8 mouse cellular contexts compared by ENCODE assay signal in the genomic region with DNA sequence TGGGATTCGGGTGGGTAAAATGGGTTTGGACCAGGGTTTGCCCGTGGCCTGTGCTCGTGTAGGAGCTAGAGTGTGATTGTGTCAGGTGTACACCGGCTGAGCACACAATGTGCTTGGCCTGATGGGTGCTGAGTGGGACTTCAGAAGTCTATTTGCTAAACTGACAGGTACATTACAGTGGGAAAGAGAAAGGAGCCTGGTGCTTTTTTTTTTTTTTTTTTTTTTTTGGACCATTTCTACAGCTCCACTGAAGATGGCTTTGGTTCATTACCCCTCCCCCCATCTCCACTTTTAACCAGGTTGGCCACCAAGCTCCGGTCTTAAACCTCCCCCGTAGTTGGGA. TPM values are rescaled to one million over a fixed set of nuclear protein-coding genes. Genes with fewer than 3 reads are reported as not detected.
DNase-seq lines count a peak whose midpoint lies in the region; ATAC-seq and TF ChIP-seq lines count a peak whose summit lies in the region.

No protein-coding gene starts in this region.

- H3K4me1 ChIP-seq in neural tube, embryonic 11.5 days (ENCODE audit: control insufficient read depth, insufficient read depth, low read length): peaks cover 6% of the 10 kb centered on the region
- H3K4me1 ChIP-seq in hindbrain, embryonic 16.5 days (ENCODE audit: control insufficient read depth, insufficient read depth, low read depth, low read length): peaks cover 25% of the 10 kb centered on the region
- 0 out of 2 replicates have a peak, but pooled peaks cover 15% of the 10 kb centered on the region for H3K4me1 ChIP-seq in midbrain, postnatal 0 days (ENCODE audit: insufficient read depth, low read length)

- no peak for TF ChIP-seq CTCF in midbrain, postnatal 0 days (IDR thresholded peaks at IDR 0.05)

- H3K9me3 ChIP-seq in neural tube, embryonic 11.5 days (ENCODE audit: control insufficient read depth, low read length): no peaks in the 10 kb centered on the region
- no peaks in the 10 kb centered on the region for H3K9me3 ChIP-seq in hindbrain, embryonic 16.5 days (ENCODE audit: control insufficient read depth, low read length)
- H3K9me3 ChIP-seq in midbrain, postnatal 0 days (ENCODE audit: low read length): no peaks in the 10 kb centered on the region

- no peaks in the 10 kb centered on the region for H3K27me3 ChIP-seq in neural tube, embryonic 11.5 days (ENCODE audit: control insufficient read depth, insufficient read depth, low read length)
- no peaks in the 10 kb centered on the region for H3K27me3 ChIP-seq in hindbrain, embryonic 16.5 days (replicated peaks; ENCODE audit: control insufficient read depth, insufficient read depth, low read length)
- H3K27me3 ChIP-seq in midbrain, postnatal 0 days (ENCODE audit: insufficient read depth, low read length): no peaks in the 10 kb centered on the region

- no peak overlapping the region for H3K27ac ChIP-seq in neural tube, embryonic 11.5 days (ENCODE audit: low read depth, low read length)
- no peak overlapping the region; the same call in 1 of the 2 replicates for H3K27ac ChIP-seq in hindbrain, embryonic 16.5 days (ENCODE audit: low read depth, low read length)
- H3K27ac ChIP-seq in midbrain, postnatal 0 days (ENCODE audit: low read depth, low read length): peak overlapping the region; percentile 96; the same call in 1 of the 2 replicates

- H3K9ac ChIP-seq in neural tube, embryonic 11.5 days (ENCODE audit: low read length): peak overlapping the region; percentile 98
- peak overlapping the region; percentile 99 for H3K9ac ChIP-seq in hindbrain, embryonic 16.5 days (ENCODE audit: low read depth, low read length)
- peak overlapping the region; percentile 98 for H3K9ac ChIP-seq in midbrain, postnatal 0 days (replicated peaks; ENCODE audit: low read length, poor library complexity, severe bottlenecking)

- DNase-seq in cerebellum, adult 11-12 months: peak; percentile 42
- no peak for DNase-seq in cerebellum, adult 9-10 months
- no peak for DNase-seq in neural tube, embryonic 11.5 days (ENCODE audit: low spot score)
- DNase-seq in neural tube, embryonic 10.5 days (ENCODE audit: extremely low spot score, low spot score): no peak
- no peak for DNase-seq in midbrain, postnatal 0 days (ENCODE audit: low spot score)
- no peak for DNase-seq in right cerebral cortex, postnatal 25 days
- no peak for DNase-seq in urinary bladder, postnatal 36 days (ENCODE audit: low spot score in 2 of 2)

- 40% methylated on average over 6 of the region's 6 CpGs for WGBS in neural tube, embryonic 11.5 days
- WGBS in hindbrain, embryonic 16.5 days: 38% methylated on average over 6 of the region's 6 CpGs
- 39% methylated on average over 6 of the region's 6 CpGs for WGBS in midbrain, postnatal 0 days

- ATAC-seq in neural tube, embryonic 11.5 days (ENCODE audit: insufficient read depth, low FRiP score, low TSS enrichment): no peak
- no peak for ATAC-seq in hindbrain, embryonic 16.5 days
- ATAC-seq in midbrain, postnatal 0 days (ENCODE audit: low FRiP score): no peak

- no peaks in the 10 kb centered on the region for H3K36me3 ChIP-seq in neural tube, embryonic 11.5 days (ENCODE audit: control insufficient read depth, insufficient read depth, low read length)
- no peaks in the 10 kb centered on the region for H3K36me3 ChIP-seq in hindbrain, embryonic 16.5 days (ENCODE audit: control insufficient read depth, insufficient read depth, low read length)
- H3K36me3 ChIP-seq in midbrain, postnatal 0 days (ENCODE audit: insufficient read depth, low read length): no peaks in the 10 kb centered on the region

- peak overlapping the region; percentile 91 for H3K4me3 ChIP-seq in neural tube, embryonic 11.5 days (ENCODE audit: low read depth, low read length)
- peak overlapping the region; percentile 85 for H3K4me3 ChIP-seq in hindbrain, embryonic 16.5 days (ENCODE audit: low read length)
- H3K4me3 ChIP-seq in midbrain, postnatal 0 days (ENCODE audit: low read depth, low read length): peak overlapping the region; percentile 81

- peak overlapping the region; percentile 58 for H3K4me2 ChIP-seq in neural tube, embryonic 11.5 days (ENCODE audit: low read depth)
- H3K4me2 ChIP-seq in hindbrain, embryonic 16.5 days (ENCODE audit: low read length): peak overlapping the region; percentile 93
- peak overlapping the region; percentile 90 for H3K4me2 ChIP-seq in midbrain, postnatal 0 days (ENCODE audit: low read depth, low read length, poor library complexity, severe bottlenecking)

RNA-seq across cellular contexts. Expression of a gene that starts 1.2 kb away (rescaled TPM):
- polyA plus RNA-seq in neural tube, embryonic 11.5 days (2014; fragmentation: Nextera tagmentation; extraction: Ambion mirVana): 14.1 and 16.2 TPM in 2 replicates
- 9.0 and 12.2 TPM in 2 replicates for polyA plus RNA-seq in hindbrain, embryonic 16.5 days (2015; fragmentation: Nextera tagmentation; extraction: Ambion mirVana)
- total RNA-seq in midbrain, postnatal 0 days (2014; rRNA removed): 22.4 and 25.6 TPM in 2 replicates
- 4.4 TPM in 2 replicates for polyA plus RNA-seq in midbrain, postnatal 0 days (2015; fragmentation: Nextera tagmentation; extraction: Ambion mirVana)

RNA-seq across cellular contexts. Expression of a gene that starts 47.1 kb away (rescaled TPM):
- polyA plus RNA-seq in neural tube, embryonic 11.5 days (2014; fragmentation: Nextera tagmentation; extraction: Ambion mirVana): 181 and 196 TPM in 2 replicates
- 153 and 164 TPM in 2 replicates for polyA plus RNA-seq in hindbrain, embryonic 16.5 days (2015; fragmentation: Nextera tagmentation; extraction: Ambion mirVana)
- 54.5 and 76.9 TPM in 2 replicates for total RNA-seq in midbrain, postnatal 0 days (2014; rRNA removed)
- 128 TPM in 2 replicates for polyA plus RNA-seq in midbrain, postnatal 0 days (2015; fragmentation: Nextera tagmentation; extraction: Ambion mirVana)
